Mouse (Mus musculus): ENCODE data around the gene Pomt1. TPM values are rescaled to one million over a fixed set of nuclear protein-coding genes. Genes with fewer than 3 reads are reported as not detected.

The Pomt1 gene
- polyA plus RNA-seq, 1 experiment, result 18.4 TPM

- H3K4me3 ChIP-seq (ENCODE audit: low read depth, low read length), result no peak overlapping the region
- no peak overlapping the region for H3K27ac ChIP-seq (ENCODE audit: insufficient read depth, low read depth, low read length)
- H3K27me3 ChIP-seq (ENCODE audit: control insufficient read depth, insufficient read depth, low read length), result no peaks in the 10 kb centered on the region
- H3K4me1 ChIP-seq (ENCODE audit: control insufficient read depth, insufficient read depth, insufficient read length, low read length), result peaks cover 1% of the 10 kb centered on the region; the same call in 1 of the 2 replicates
- H3K36me3 ChIP-seq (ENCODE audit: control insufficient read depth, insufficient read depth, low read length), result peaks cover 17% of the 10 kb centered on the region
- 85% methylated on average over 5 of the region's 5 CpGs for WGBS
- TF ChIP-seq POLR2A (IDR thresholded peaks at IDR 0.05; ENCODE audit: low read depth, low read length), result no peak
- TF ChIP-seq CTCF (IDR thresholded peaks at IDR 0.05; ENCODE audit: extremely low read depth, insufficient read length, insufficient replicate concordance, low read depth, low read length), result no peak
Observed at GRCm38 (mm10) chr2:32240591-32240990, 4.2 kb downstream of the Pomt1 start.

- Histone ChIP-seq H3K4me3 (ENCODE audit: low read depth, low read length) (no peak overlapping the region), H3K4me1 (ENCODE audit: control insufficient read depth, insufficient read depth, insufficient read length, low read length) (no peaks in the 10 kb centered on the region), H3K27ac (ENCODE audit: insufficient read depth, low read depth, low read length) (no peak overlapping the region), H3K36me3 (ENCODE audit: control insufficient read depth, insufficient read depth, low read length) (peaks cover 20% of the 10 kb centered on the region), H3K27me3 (ENCODE audit: control insufficient read depth, insufficient read depth, low read length) (no peaks in the 10 kb centered on the region)
- WGBS, result 86% methylated on average over 4 of the region's 4 CpGs
- no peak for TF ChIP-seq POLR2A (IDR thresholded peaks at IDR 0.05; ENCODE audit: low read depth, low read length)
- TF ChIP-seq CTCF (IDR thresholded peaks at IDR 0.05; ENCODE audit: extremely low read depth, insufficient read length, insufficient replicate concordance, low read depth, low read length), result no peak
Observed at GRCm38 (mm10) chr2:32242986-32243385, 6.6 kb downstream of the Pomt1 start.

DNA sequence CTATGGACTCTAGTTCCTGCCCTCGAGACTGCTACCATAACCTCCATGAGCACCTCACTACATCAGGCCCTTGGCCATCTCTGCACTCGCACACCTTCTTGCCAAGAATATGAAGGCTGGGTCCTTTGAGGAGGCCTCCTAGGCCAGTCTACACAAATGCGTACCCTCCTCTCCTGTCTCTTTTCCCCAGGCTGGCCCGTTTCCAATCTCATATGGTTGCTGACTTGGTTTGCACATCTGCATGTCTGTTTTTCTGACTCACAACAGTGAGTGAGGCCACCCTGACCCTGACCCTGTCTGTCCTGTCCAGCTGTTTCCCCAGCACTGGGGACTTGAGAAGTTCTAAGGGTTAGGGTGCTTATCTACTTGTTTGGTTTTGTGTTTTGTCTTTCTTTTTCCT is 10.4 kb downstream of the Pomt1 start:
- no peaks in the 10 kb centered on the region for H3K4me1 ChIP-seq (ENCODE audit: control insufficient read depth, insufficient read depth, insufficient read length, low read length)
- H3K4me3 ChIP-seq (ENCODE audit: low read depth, low read length), result no peak overlapping the region
- TF ChIP-seq CTCF (IDR thresholded peaks at IDR 0.05; ENCODE audit: extremely low read depth, insufficient read length, insufficient replicate concordance, low read depth, low read length), result no peak
- TF ChIP-seq POLR2A (IDR thresholded peaks at IDR 0.05; ENCODE audit: low read depth, low read length), result no peak
- no peak overlapping the region for H3K27ac ChIP-seq (ENCODE audit: insufficient read depth, low read depth, low read length)
- 84% methylated on average over 4 of the region's 4 CpGs for WGBS
- peaks cover 28% of the 10 kb centered on the region for H3K36me3 ChIP-seq (ENCODE audit: control insufficient read depth, insufficient read depth, low read length)
- H3K27me3 ChIP-seq (ENCODE audit: control insufficient read depth, insufficient read depth, low read length), result no peaks in the 10 kb centered on the region

DNA sequence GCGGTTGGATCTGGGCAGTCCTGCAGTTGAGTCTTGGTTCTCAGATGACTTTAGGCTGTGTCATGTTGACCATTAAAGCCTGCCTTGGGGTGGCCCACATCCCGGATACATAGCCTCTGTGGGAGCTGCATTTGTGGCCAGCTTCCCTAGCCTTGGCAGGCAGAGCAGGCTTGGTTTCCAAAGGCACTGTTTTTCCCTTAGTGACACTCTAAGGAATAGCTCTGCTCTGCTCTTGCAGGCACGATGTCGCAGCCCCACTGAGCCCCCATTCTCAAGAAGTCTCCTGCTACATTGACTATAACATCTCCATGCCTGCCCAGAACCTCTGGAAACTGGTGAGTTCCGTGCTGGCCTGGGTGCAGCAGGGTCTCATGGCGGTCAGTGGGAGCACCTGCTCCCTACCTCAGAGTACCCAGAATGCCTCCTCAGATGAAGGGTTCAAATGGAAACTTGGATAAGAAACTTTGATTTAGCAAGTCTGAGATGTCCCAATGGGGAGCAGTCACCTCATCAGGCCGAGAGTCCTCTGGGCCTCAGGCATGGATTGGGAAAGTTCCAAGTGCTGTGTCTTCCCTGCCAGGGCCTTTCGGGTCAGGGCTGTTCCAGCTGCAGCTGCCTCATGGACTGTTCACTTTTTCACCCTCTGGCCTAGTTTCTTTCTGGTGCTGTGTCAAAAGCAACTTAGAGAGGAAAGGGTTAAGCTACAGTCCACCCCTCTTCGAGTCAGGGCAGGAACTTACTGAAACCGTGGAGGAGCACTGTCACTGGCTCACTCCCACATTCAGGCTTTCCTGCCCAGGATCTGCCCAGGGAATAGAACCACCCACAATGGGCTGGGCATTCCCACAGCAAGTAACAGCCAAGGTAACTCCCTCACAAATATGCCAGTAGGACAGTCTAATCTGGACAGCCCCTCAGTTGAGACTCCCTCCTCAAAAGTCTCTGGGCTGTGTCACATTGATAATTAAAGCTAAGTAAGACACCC is 12.3 kb downstream of the Pomt1 start:
- Histone ChIP-seq H3K4me3 (ENCODE audit: low read depth, low read length) (no peak overlapping the region), H3K27ac (ENCODE audit: insufficient read depth, low read depth, low read length) (no peak overlapping the region), H3K36me3 (ENCODE audit: control insufficient read depth, insufficient read depth, low read length) (peaks cover 40% of the 10 kb centered on the region; the same call in 1 of the 2 replicates), H3K4me1 (ENCODE audit: control insufficient read depth, insufficient read depth, insufficient read length, low read length) (no peaks in the 10 kb centered on the region), H3K27me3 (ENCODE audit: control insufficient read depth, insufficient read depth, low read length) (no peaks in the 10 kb centered on the region)
- no peak for TF ChIP-seq CTCF (IDR thresholded peaks at IDR 0.05; ENCODE audit: extremely low read depth, insufficient read length, insufficient replicate concordance, low read depth, low read length)
- TF ChIP-seq POLR2A (IDR thresholded peaks at IDR 0.05; ENCODE audit: low read depth, low read length), result no peak
- WGBS, result 80% methylated on average over 10 of the region's 10 CpGs

DNA sequence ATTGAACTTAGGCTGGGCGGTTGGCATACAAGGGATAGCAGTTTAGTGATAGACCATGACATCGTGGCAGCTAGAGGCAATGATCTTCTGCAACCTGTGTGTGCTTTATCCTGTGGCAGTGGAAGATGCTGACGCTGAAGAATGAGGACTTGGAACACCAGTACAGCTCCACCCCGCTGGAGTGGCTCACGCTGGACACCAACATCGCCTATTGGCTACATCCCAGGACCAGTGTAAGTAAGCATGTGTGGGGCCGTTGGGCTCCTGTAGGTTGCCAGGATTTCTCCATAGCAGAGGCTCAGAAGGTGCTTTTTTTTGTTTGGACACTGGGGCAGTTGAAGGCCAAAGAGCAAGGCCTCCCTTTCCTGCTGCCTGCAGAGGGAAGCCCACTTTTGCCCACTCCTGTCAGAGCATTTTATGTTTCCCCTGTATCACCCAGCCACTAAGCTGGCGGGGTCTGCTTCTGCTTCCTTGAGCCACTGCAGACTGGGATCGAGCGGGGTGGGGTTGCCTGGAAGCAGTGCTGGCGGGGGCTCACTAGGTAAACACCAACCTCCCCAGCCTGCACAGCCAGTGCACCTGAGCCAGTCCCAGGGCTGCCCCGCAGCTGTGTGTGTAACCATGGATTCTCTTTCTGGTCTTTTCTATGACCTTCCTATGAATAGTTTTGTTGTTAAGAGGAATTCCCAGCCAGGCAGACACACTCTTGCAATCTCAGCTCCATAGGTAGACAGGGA is 15.6 kb downstream of the Pomt1 start:
- H3K4me1 ChIP-seq (ENCODE audit: control insufficient read depth, insufficient read depth, insufficient read length, low read length), result no peaks in the 10 kb centered on the region
- H3K27me3 ChIP-seq (ENCODE audit: control insufficient read depth, insufficient read depth, low read length), result no peaks in the 10 kb centered on the region
- 65% methylated on average over 12 of the region's 12 CpGs for whole genome bisulfite sequencing
- no peak for TF ChIP-seq POLR2A (IDR thresholded peaks at IDR 0.05; ENCODE audit: low read depth, low read length)
- TF ChIP-seq CTCF (IDR thresholded peaks at IDR 0.05; ENCODE audit: extremely low read depth, insufficient read length, insufficient replicate concordance, low read depth, low read length), result no peak
- peaks cover 50% of the 10 kb centered on the region for H3K36me3 ChIP-seq (ENCODE audit: control insufficient read depth, insufficient read depth, low read length)
- no peak overlapping the region for H3K4me3 ChIP-seq (ENCODE audit: low read depth, low read length)
- H3K27ac ChIP-seq (ENCODE audit: insufficient read depth, low read depth, low read length), result no peak overlapping the region

- Histone ChIP-seq H3K36me3 (ENCODE audit: control insufficient read depth, insufficient read depth, low read length) (peaks cover 52% of the 10 kb centered on the region), H3K4me1 (ENCODE audit: control insufficient read depth, insufficient read depth, insufficient read length, low read length) (no peaks in the 10 kb centered on the region), H3K27ac (ENCODE audit: insufficient read depth, low read depth, low read length) (no peak overlapping the region), H3K27me3 (ENCODE audit: control insufficient read depth, insufficient read depth, low read length) (no peaks in the 10 kb centered on the region), H3K4me3 (ENCODE audit: low read depth, low read length) (no peak overlapping the region)
- TF ChIP-seq CTCF (IDR thresholded peaks at IDR 0.05; ENCODE audit: extremely low read depth, insufficient read length, insufficient replicate concordance, low read depth, low read length) (no peak), POLR2A (IDR thresholded peaks at IDR 0.05; ENCODE audit: low read depth, low read length) (no peak)
- 84% methylated on average over 5 of the region's 5 CpGs for WGBS
Observed at GRCm38 (mm10) chr2:32252658-32253057, 16.3 kb downstream of the Pomt1 start.

DNA sequence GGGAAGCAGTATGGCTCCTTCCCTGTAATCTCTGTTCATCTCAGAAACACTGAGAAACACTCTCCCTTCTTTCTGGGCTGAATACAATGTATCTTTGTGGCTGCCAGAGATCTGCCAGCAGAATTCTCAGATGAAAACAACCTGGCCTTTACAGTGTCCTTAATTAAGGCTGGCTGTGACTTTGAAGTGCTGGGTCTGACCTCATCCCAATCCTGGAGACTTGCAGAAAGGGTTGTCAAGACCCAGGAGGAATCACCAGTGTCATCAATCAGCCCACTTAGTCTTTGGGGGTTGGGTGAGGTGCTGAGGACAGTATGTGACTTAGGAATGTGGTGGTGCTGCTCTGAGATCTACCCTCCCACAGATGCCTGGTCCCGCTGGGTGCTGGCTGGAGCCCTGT is 17.0 kb downstream of the Pomt1 start:
- Histone ChIP-seq H3K27ac (ENCODE audit: insufficient read depth, low read depth, low read length) (no peak overlapping the region), H3K4me1 (ENCODE audit: control insufficient read depth, insufficient read depth, insufficient read length, low read length) (no peaks in the 10 kb centered on the region), H3K36me3 (ENCODE audit: control insufficient read depth, insufficient read depth, low read length) (peaks cover 56% of the 10 kb centered on the region), H3K27me3 (ENCODE audit: control insufficient read depth, insufficient read depth, low read length) (no peaks in the 10 kb centered on the region), H3K4me3 (ENCODE audit: low read depth, low read length) (no peak overlapping the region)
- TF ChIP-seq POLR2A (IDR thresholded peaks at IDR 0.05; ENCODE audit: low read depth, low read length) (no peak), CTCF (IDR thresholded peaks at IDR 0.05; ENCODE audit: extremely low read depth, insufficient read length, insufficient replicate concordance, low read depth, low read length) (no peak)
- WGBS, result 85% methylated on average over 1 of the region's 1 CpGs
